Mouse (Mus musculus) large intestine, adult 2 months (tissue): Measurements from ENCODE around the gene Vmo1. TPM values are rescaled to one million over a fixed set of nuclear protein-coding genes. Genes with fewer than 3 reads are reported as not detected.
A peak's percentile ranks its signal among the peaks of the same experiment; 100 is the strongest.
"Not testable (repeated sequence)": the region's sequence is repeated elsewhere in the genome, so short reads cannot be mapped to it uniquely, and the experiment has no call there.

ENCODE experiments used
- DNase-seq: peaks from one replicate; pipeline ENCODE4 v3.0.0-alpha.2; 2012; ENCODE audit warnings: low read depth, low spot score
- WGBS: fragments of 180-500 bp; shearing (Covaris S2); methylation state at CpG from one replicate; pipeline ENCODE4 v1.1.7; 2018; 5-methylcytosine and 5-hydroxymethylcytosine counted together
- polyA plus RNA-seq: library from polyadenylated mRNA; depleted of rRNA; stranded (reverse); fragments of >200 nt; gene quantifications from 2 replicates; pipeline ENCODE4 v1.2.3, GENCODE M21; 2012; rRNA removed

Vmo1 gene
- 0.19 TPM in 1 of 2 replicates, not detected in the other for polyA plus RNA-seq

- 92% methylated on average over 7 of the region's 7 CpGs for WGBS
- no peak for DNase-seq
These were observed at the start of gene Vmo1 for GRCm38 (mm10) chr11:70514288-70514687. Gene Vmo1 (minus strand): TSS chr11:70514616.

- WGBS, result 2% methylated on average over 25 of the region's 25 CpGs
- no peak for DNase-seq
These were observed 49.3 kb upstream of the Vmo1 start for GRCm38 (mm10) chr11:70563470-70564275.

- WGBS, result 2% methylated on average over 21 of the region's 31 CpGs
- no peak for DNase-seq
These were observed 48.6 kb upstream of the Vmo1 start for GRCm38 (mm10) chr11:70562995-70563469.

GRCm38 (mm10) chr11:70562287-70562994, 48.0 kb upstream of the Vmo1 start, which contains the start of gene Mink1:
Gene Mink1 (plus strand): TSS chr11:70562881.
- no peak for DNase-seq
- WGBS, result under 1% methylated on average over 57 of the region's 57 CpGs

- no peak for DNase-seq
- WGBS, result 0% methylated on average over 2 of the region's 2 CpGs
These were observed 47.5 kb upstream of the Vmo1 start for GRCm38 (mm10) chr11:70561937-70562286.

GRCm38 (mm10) chr11:70557545-70557944, 43.1 kb upstream of the Vmo1 start:
- DNase-seq, result no peak
- WGBS, result 92% methylated on average over 9 of the region's 9 CpGs

GRCm38 (mm10) chr11:70553940-70554339, 39.5 kb upstream of the Vmo1 start:
- 38% methylated on average over 7 of the region's 7 CpGs for WGBS

GRCm38 (mm10) chr11:70551526-70551925, 37.1 kb upstream of the Vmo1 start:
- WGBS, result 84% methylated on average over 8 of the region's 8 CpGs
- no peak for DNase-seq

More at GRCm38 (mm10) chr11:70553940-70554339, 39.5 kb upstream of the Vmo1 start:
- DNase-seq, result no peak

GRCm38 (mm10) chr11:70544496-70544895, 30.1 kb upstream of the Vmo1 start:
- WGBS, result 74% methylated on average over 7 of the region's 7 CpGs
- no peak for DNase-seq

GRCm38 (mm10) chr11:70541415-70541814, 27.0 kb upstream of the Vmo1 start:
- DNase-seq, result no peak
- WGBS, result 75% methylated on average over 5 of the region's 5 CpGs

GRCm38 (mm10) chr11:70540928-70541327, 26.5 kb upstream of the Vmo1 start:
- no peak for DNase-seq
- WGBS, result 82% methylated on average over 7 of the region's 7 CpGs

GRCm38 (mm10) chr11:70539877-70540587, 25.6 kb upstream of the Vmo1 start, which contains the start of gene Pld2:
Gene Pld2 (plus strand): TSS chr11:70540064.
- under 1% methylated on average over 65 of the region's 65 CpGs for WGBS

GRCm38 (mm10) chr11:70539423-70539822, 25.0 kb upstream of the Vmo1 start:
- DNase-seq, result peak; percentile 65
- WGBS, result 2% methylated on average over 9 of the region's 9 CpGs

More at GRCm38 (mm10) chr11:70539877-70540587, 25.6 kb upstream of the Vmo1 start, which contains the start of gene Pld2:
- peak; percentile 25 for DNase-seq

GRCm38 (mm10) chr11:70532839-70533238, 18.4 kb upstream of the Vmo1 start, which contains the start of gene Gm40193:
Gene Gm40193 (minus strand): TSS chr11:70532939.
- DNase-seq, result no peak
- 76% methylated on average over 6 of the region's 6 CpGs for WGBS

GRCm38 (mm10) chr11:70531065-70531464, 16.6 kb upstream of the Vmo1 start:
- DNase-seq, result not testable (repeated sequence)
- WGBS, result 72% methylated on average over 2 of the region's 2 CpGs

- 83% methylated on average over 7 of the region's 7 CpGs for WGBS
- no peak for DNase-seq
These were observed 14.2 kb upstream of the Vmo1 start for GRCm38 (mm10) chr11:70528610-70529009.

GRCm38 (mm10) chr11:70526211-70526610, 11.8 kb upstream of the Vmo1 start:
- DNase-seq, result no peak
- 87% methylated on average over 12 of the region's 12 CpGs for WGBS

- 2% methylated on average over 12 of the region's 12 CpGs for WGBS
- DNase-seq, result no peak
These were observed 11.3 kb upstream of the Vmo1 start for GRCm38 (mm10) chr11:70525726-70526125.

GRCm38 (mm10) chr11:70525184-70525678, 10.8 kb upstream of the Vmo1 start, which contains the start of gene Psmb6:
Gene Psmb6 (plus strand): TSS chr11:70525367.
- DNase-seq, result peak; percentile 91
- under 1% methylated on average over 26 of the region's 26 CpGs for WGBS
